Mouse (Mus musculus) gastrocnemius, adult 18-20 months (tissue): Measurements from ENCODE around the gene Prlr. TPM values are rescaled to one million over a fixed set of nuclear protein-coding genes. Genes with fewer than 3 reads are reported as not detected.

ENCODE experiments used
- DNase-seq: peaks from one replicate; pipeline ENCODE4 v3.0.0; 2021; ENCODE audit warnings: low spot score
- total RNA-seq, 2 experiments: library from RNA; stranded (reverse); gene quantifications; 2 replicates each; pipeline ENCODE4 v1.2.3; 2021

Prlr gene
- total RNA-seq, 2 experiments from 2014 or later: 0.40 to 1.2 TPM

GRCm38 (mm10) chr15:10313522-10314455 is 136.8 kb downstream of the Prlr start:
- DNase-seq: peak; percentile 56

DNA sequence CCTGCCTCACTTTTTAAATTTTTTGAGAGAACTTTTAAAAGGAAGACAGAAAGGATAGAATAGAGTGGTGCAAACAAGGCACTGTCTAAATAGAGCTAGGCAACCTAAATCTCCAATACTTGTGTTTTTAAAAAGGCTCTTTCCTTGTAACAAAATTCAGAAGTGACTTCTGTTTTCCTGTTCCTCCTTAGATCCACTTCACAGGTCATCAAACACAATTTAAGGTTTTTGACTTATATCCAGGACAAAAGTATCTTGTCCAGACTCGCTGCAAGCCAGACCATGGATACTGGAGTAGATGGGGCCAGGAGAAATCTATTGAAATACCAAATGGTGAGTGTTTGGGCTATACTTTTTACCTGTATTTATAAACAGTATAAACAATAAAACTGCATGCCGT is 148.0 kb downstream of the Prlr start, which contains the start of gene Gm21973:
Gene Gm21973 (plus strand): TSS at position 301 of the 400 bp plus-strand sequence.
- no peak for DNase-seq

DNA sequence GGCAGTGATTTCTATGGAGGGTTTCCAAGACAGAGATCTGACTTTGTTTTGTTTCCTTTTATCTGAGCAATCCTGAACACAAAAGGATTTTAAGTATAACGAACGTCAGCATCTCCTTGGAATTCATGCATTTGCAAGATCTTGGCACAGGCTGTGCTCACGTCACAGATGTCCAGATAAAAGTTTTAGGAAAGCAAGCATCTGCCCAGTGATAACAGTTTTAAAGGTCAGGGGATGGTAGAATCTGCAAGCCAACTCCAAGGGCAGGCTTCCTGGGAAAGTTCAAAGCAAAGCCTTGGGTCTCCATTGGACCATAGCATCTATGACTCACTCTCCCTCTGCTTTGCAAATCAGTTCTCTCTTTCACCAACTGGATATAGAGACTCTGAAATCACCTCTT is 153.6 kb downstream of the Prlr start:
- no peak for DNase-seq

- no peak for DNase-seq
Measured at GRCm38 (mm10) chr15:10332566-10332965, 155.5 kb downstream of the Prlr start.

GRCm38 (mm10) chr15:10338606-10339005 is 161.6 kb downstream of the Prlr start:
- peak; percentile 4 for DNase-seq

- no peak for DNase-seq
Measured at GRCm38 (mm10) chr15:10347044-10347443, 170.0 kb downstream of the Prlr start.

DNA sequence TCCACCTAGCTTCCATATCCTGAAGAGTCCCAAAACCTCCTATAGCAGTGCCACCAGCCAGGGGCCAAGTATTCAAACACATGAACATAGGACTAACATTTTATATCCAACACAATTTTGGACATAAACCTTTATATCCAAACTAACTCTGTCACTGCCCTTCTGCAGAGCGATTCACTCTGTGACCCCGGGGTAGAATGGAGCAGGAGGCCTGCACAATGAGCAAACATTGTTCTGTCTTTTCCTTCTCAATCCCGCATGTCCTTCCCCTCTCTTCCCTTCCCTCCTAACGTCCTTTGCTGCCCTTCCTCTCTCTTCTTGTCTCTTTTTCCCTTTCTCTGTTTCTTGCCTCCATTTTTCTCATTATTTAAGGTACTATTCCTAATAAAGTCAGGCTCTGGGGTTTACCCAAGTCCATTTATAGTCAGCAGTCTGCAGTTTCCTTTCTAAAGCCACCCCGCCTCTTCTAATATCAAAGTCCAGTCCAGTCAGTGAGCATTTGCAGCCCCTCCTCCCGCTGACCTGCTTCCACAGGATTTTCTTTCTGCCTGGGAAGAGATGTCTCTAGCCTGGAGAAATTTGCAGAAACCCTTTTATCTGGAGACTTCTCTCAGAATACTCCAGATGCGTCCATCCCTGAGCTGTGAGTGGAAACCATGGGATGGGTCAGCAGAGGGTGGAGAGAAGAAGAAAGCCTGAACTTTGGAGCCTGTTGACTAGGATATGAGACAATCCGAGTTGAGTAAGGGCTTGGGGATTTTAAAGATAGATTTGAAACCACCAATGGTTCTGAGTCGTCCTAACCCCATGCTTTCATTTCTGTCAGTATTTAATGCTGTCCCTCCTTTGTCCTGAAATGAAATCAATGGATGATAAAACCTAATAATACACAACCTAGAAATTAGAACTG is 181.3 kb downstream of the Prlr start, which contains the start of gene Agxt2:
Gene Agxt2 (plus strand): TSS at position 494 of the 910 bp plus-strand sequence.
- no peak for DNase-seq

- no peak for DNase-seq
Measured at GRCm38 (mm10) chr15:10366331-10366730, 189.3 kb downstream of the Prlr start.

DNA sequence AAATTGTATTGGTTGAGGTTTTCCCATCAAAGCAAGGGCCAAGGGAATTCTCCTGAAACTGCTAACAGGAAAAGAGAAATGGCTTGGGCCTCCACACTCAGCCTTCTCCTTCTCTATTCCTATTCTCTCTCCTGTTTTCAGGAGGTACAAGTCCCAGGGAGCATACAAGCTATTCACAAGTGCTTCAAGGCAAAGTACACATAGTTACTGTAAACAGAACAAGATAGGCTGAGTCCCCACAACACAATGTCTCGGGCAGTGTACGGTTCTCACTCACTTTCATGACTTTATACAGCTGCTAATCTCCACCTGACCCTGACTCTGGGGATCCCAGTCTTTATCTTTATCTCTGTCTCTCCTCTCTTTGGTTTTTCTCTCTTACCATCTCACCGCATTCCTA is 198.4 kb downstream of the Prlr start:
- DNase-seq: no peak

GRCm38 (mm10) chr15:10378338-10378959 is 201.4 kb downstream of the Prlr start:
- no peak for DNase-seq

- DNase-seq: no peak
Measured at GRCm38 (mm10) chr15:10379757-10380458, 202.9 kb downstream of the Prlr start.

- no peak for DNase-seq
Measured at GRCm38 (mm10) chr15:10387263-10387662, 210.2 kb downstream of the Prlr start.

Other genes with a start within 250 kb of the Prlr start
- not detected for gene Gm21973, start 148.1 kb downstream of the Prlr start, total RNA-seq
- not detected for gene Agxt2, start 181.3 kb downstream of the Prlr start, total RNA-seq